Mouse (Mus musculus) spleen, postnatal 4 days (tissue): ENCODE measurements around the gene Fbxl20.
A peak's percentile ranks its signal among the peaks of the same experiment; 100 is the strongest.

Experiments
- DNase-seq, 2 experiments: peaks; one replicate each; pipeline ENCODE4 v3.0.0; 2022; ENCODE audit warnings: low spot score in 2 of 2

Gene Fbxl20

GRCm38 (mm10) chr11:98049672-98050519 lies 100.3 kb downstream of the Fbxl20 start:
- peak in 1 of 2 experiments; percentile 37 for DNase-seq

- no peak for DNase-seq
Measured at GRCm38 (mm10) chr11:98047745-98048144, 102.5 kb downstream of the Fbxl20 start.

DNA sequence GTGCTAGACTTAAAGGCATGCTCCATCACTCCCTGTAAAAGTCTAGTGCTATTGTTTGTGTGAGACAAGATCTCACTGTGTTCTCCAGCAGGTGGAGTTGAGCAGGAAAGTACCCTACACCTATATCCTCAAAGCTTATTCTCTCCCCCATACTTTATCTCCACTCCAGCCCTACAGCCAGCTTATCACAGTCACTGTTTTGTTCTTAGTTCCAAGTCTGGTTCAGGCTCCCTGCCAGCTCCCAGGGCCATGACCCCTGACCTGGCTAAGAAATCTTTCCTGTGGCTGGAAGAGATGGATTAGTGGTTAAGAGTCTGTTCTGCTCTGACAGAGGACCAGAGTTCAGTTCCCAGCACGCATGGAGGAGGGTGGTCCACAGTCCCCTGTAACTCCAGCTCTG lies 103.7 kb downstream of the Fbxl20 start:
- no peak for DNase-seq

DNA sequence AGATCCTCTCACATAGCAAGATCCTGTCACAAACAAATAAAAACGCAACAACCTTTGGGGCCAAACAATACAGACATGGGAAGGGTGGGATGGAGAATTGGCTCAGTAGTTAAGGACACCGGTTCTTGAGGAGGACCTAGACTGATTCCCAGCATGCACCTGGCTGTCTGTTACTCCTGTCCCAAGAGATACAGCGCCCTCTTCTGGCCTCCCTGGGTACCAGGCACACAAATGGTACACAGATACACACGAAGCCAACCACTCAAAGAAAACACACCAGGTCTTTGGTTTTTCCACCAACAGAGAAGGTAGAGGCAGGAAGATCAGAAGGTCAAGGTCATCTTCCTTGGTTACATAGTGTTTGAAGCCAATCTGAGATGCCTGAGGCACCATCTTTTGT lies 104.6 kb downstream of the Fbxl20 start:
- DNase-seq, result no peak

- no peak for DNase-seq
Measured at GRCm38 (mm10) chr11:98044074-98044473, 106.1 kb downstream of the Fbxl20 start.

DNA sequence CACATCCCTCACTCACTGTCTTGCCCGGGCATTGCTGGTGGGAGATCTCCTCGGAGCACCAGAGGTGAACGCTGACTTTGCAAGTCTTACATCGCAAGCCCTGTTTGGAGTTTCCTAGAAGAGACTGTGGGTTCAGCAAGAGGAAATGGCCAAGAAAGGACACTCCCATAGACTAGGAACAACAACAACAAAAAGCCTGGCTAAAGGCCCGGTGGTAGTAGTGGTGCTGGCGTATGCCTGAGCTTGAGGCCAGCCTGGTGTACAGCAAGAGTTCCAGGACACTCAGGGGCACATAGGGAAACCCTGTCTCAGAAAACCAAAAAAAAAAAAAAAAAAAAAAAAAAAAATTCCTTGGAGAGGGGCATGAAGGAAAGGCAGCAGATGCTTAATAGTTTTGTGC lies 107.5 kb downstream of the Fbxl20 start:
- no peak for DNase-seq

DNA sequence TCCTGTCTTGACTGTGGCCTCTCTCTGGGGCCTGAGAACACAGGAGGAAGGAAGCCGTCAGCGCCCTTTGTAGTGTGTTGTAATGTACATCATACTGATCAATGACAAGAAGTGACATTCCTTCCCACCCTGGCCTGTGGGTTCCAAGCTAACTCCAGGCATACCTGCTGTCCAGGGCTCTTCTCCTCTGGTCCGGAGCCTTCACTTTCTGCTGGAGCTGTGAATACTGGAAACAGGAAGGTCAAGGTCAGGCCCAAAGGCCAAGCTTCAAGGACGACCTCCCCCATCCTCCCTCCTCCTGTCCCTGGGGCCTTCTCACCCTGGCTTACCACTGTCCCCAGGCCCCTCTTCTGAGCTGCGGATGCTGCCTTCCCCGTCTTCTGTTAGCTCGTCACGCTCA lies 109.2 kb downstream of the Fbxl20 start:
- DNase-seq, result no peak

GRCm38 (mm10) chr11:98037871-98038270 lies 112.3 kb downstream of the Fbxl20 start:
- no peak for DNase-seq

GRCm38 (mm10) chr11:98035977-98036377 lies 114.2 kb downstream of the Fbxl20 start:
- DNase-seq, result no peak

DNA sequence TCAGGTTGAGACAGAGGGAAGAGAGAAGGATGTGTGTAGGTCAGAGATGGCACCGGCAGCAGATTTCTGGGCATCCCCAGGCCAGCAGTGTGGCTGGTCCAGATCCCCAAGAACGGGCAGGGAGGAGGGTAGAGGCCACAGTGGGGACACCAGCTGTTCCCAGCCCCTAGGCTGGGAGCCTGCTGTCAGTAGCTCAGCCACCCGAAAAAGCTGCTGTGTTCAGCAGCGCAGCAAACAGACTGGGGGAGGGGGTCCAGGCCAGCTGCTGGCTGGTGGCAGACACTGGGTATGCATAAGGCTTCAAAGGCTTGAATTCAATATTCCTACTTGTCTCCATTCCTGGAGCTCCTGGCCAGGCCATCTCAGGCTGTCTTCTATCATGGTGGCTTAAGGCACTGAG lies 115.4 kb downstream of the Fbxl20 start:
- no peak for DNase-seq

DNA sequence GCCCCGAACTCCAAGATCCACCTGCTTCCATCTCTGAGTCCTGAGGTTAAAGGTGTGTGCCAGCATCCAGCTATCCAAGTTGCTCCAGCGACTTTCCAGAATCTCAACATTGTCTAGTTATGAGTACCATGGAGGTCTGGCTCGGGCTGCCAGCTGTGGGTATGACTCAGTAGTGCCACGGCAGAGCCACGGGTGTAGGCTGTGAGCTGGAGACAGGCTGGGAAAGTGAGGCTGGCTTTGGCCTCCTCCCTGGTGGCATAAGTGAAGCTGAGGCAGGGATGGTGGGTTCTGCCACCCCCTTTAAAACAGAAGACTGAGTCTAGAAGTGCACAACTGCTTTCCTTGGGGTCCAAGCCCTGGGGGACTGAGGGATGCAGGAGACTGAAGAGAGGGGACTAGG lies 116.1 kb downstream of the Fbxl20 start:
- DNase-seq, result no peak
